Mouse (Mus musculus): ENCODE results near the gene Fer1l5. TPM values are rescaled to one million over a fixed set of nuclear protein-coding genes. Genes with fewer than 3 reads are reported as not detected.

Fer1l5 gene
- total RNA-seq, 2 experiments from 2014 or later = not detected

- no peak for DNase-seq
Measured at GRCm38 (mm10) chr1:36432999-36433398, 60.9 kb downstream of the Fer1l5 start.

- DNase-seq = no peak
Measured at GRCm38 (mm10) chr1:36433616-36434015, 61.5 kb downstream of the Fer1l5 start.

- DNase-seq = no peak
Measured at GRCm38 (mm10) chr1:36435071-36435470, 63.0 kb downstream of the Fer1l5 start.

- DNase-seq = no peak
Measured at GRCm38 (mm10) chr1:36436515-36436914, 64.4 kb downstream of the Fer1l5 start.

- no peak for DNase-seq
Measured at GRCm38 (mm10) chr1:36437223-36437622, 65.1 kb downstream of the Fer1l5 start.

- no peak for DNase-seq
Measured at GRCm38 (mm10) chr1:36441101-36441500, 69.0 kb downstream of the Fer1l5 start.

GRCm38 (mm10) chr1:36444471-36445464, 72.7 kb downstream of the Fer1l5 start, which contains the start of gene Lman2l:
Lman2l (minus strand) TSS chr1:36445271.
- peak; percentile 97 for DNase-seq

GRCm38 (mm10) chr1:36445508-36445907, 73.4 kb downstream of the Fer1l5 start:
- no peak for DNase-seq

- no peak for DNase-seq
Measured at GRCm38 (mm10) chr1:36446106-36446824, 74.2 kb downstream of the Fer1l5 start.

GRCm38 (mm10) chr1:36446841-36447240, 74.8 kb downstream of the Fer1l5 start:
- no peak for DNase-seq

GRCm38 (mm10) chr1:36454055-36454815, 82.1 kb downstream of the Fer1l5 start:
- DNase-seq = no peak

- no peak for DNase-seq
Measured at GRCm38 (mm10) chr1:36457388-36458014, 85.4 kb downstream of the Fer1l5 start.

- no peak for DNase-seq
Measured at GRCm38 (mm10) chr1:36458169-36458568, 86.1 kb downstream of the Fer1l5 start.

GRCm38 (mm10) chr1:36461829-36462228, 89.7 kb downstream of the Fer1l5 start:
- DNase-seq = no peak

GRCm38 (mm10) chr1:36465641-36466160, 93.6 kb downstream of the Fer1l5 start:
- no peak for DNase-seq

- DNase-seq = no peak
Measured at GRCm38 (mm10) chr1:36467446-36467845, 95.4 kb downstream of the Fer1l5 start.

GRCm38 (mm10) chr1:36469811-36470444, 97.8 kb downstream of the Fer1l5 start:
- peak; percentile 31 for DNase-seq

- peak; percentile 90 for DNase-seq
Measured at GRCm38 (mm10) chr1:36471181-36472105, 99.4 kb downstream of the Fer1l5 start, which contains the start of gene Cnnm4. Cnnm4 (plus strand) TSS chr1:36471620.
